In genomic region chr11:75047066-75047465, GRCm38 (mm10) we compare ENCODE assay signal across 8 mouse cellular contexts.
DNase-seq lines count a peak whose midpoint lies in the region; ATAC-seq lines count a peak whose summit lies in the region.

No protein-coding gene starts in this region.

- H3K9ac ChIP-seq in intestine, embryonic 15.5 days = no peak overlapping the region
- no peak overlapping the region for H3K9ac ChIP-seq in neural tube, embryonic 13.5 days

- no peaks in the 10 kb centered on the region for H3K27me3 ChIP-seq in intestine, embryonic 15.5 days (replicated peaks)
- no peaks in the 10 kb centered on the region for H3K27me3 ChIP-seq in neural tube, embryonic 13.5 days

- H3K4me1 ChIP-seq in intestine, embryonic 15.5 days (replicated peaks) = peaks cover 44% of the 10 kb centered on the region
- H3K4me1 ChIP-seq in neural tube, embryonic 13.5 days (replicated peaks) = peaks cover 56% of the 10 kb centered on the region

- intact Hi-C loops in left cerebral cortex, postnatal 10 days (cut with DNase I) = no loop called here

- H3K27ac ChIP-seq in intestine, embryonic 15.5 days = peak overlapping the region; percentile 92
- peak overlapping the region; percentile 57 for H3K27ac ChIP-seq in neural tube, embryonic 13.5 days (replicated peaks)

- no peak overlapping the region for H3K4me2 ChIP-seq in intestine, embryonic 15.5 days (replicated peaks)
- H3K4me2 ChIP-seq in neural tube, embryonic 13.5 days = no peak overlapping the region

- WGBS in intestine, embryonic 15.5 days = 31% methylated on average over 6 of the region's 6 CpGs
- 36% methylated on average over 6 of the region's 6 CpGs for WGBS in neural tube, embryonic 13.5 days

- peak; percentile 77 for ATAC-seq in intestine, embryonic 15.5 days
- ATAC-seq in neural tube, embryonic 13.5 days (ENCODE audit: low read depth) = peak; percentile 88

- H3K36me3 ChIP-seq in intestine, embryonic 15.5 days = no peaks in the 10 kb centered on the region
- H3K36me3 ChIP-seq in neural tube, embryonic 13.5 days = peaks cover 9% of the 10 kb centered on the region

- no peaks in the 10 kb centered on the region for H3K9me3 ChIP-seq in intestine, embryonic 15.5 days
- no peaks in the 10 kb centered on the region for H3K9me3 ChIP-seq in neural tube, embryonic 13.5 days

- H3K4me3 ChIP-seq in intestine, embryonic 15.5 days (replicated peaks) = no peak overlapping the region
- H3K4me3 ChIP-seq in neural tube, embryonic 13.5 days = no peak overlapping the region

- DNase-seq in adrenal gland, adult 2 months = peak; percentile 92
- DNase-seq in cerebellum, adult 11 months = peak; percentile 65
- DNase-seq in gastrocnemius, postnatal 10 days = peak; percentile 92
- DNase-seq in left cerebral cortex, postnatal 10 days (ENCODE audit: extremely low spot score in 1 of 2, low spot score in 2 of 2) = peak; percentile 62 to 86
- DNase-seq in thymus, postnatal 14 days = no peak
- DNase-seq in spleen, postnatal 14 days (ENCODE audit: low spot score in 2 of 2) = no peak

Comparison
In these comparisons a context has a peak if more than half of its experiments do, and no peak if none do; other contexts are left out.
1. DNase-seq: peak in adrenal gland, adult 2 months (single experiment), cerebellum, adult 11 months (single experiment), gastrocnemius, postnatal 10 days (single experiment) and left cerebral cortex, postnatal 10 days (2 of 2); none in thymus, postnatal 14 days (single experiment) and spleen, postnatal 14 days (0 of 2).